Mouse (Mus musculus) intestine, embryonic 16.5 days (tissue): ENCODE measurements at regions not wholly inside any gene's neighbourhood (a gene's known extent, or its start where the extent isn't known, plus 50 kb on each side); places are given as distances from the start of the nearest gene placed in this dataset.

Experiments used
- ATAC-seq: fragments of 200-750 bp; cut with Nextera tagmentation; 2 replicates; pipeline ENCODE4 v1.8.0; 2017; ENCODE audit warnings: moderate TSS enrichment, moderate library complexity
- H3K27ac ChIP-seq: fragments of 300-500 bp; sonication (generic); 2 replicates; pipeline ENCODE4 v1.5.1; 2014; ENCODE audit warnings: mild to moderate bottlenecking, low read length
- H3K27me3 ChIP-seq: fragments of 300-500 bp; sonication (generic); replicated peaks from 2 replicates; pipeline ENCODE4 v1.6.1; 2014; ENCODE audit warnings: low read length, control low read depth, mixed read lengths; ENCODE audit not compliant: control insufficient read depth, insufficient read depth
- H3K36me3 ChIP-seq: fragments of 300-500 bp; sonication (generic); 2 replicates; pipeline ENCODE4 v1.6.1; 2014; ENCODE audit warnings: low read length, control low read depth; ENCODE audit not compliant: control insufficient read depth, insufficient read depth
- H3K4me1 ChIP-seq: fragments of 300-500 bp; sonication (generic); 2 replicates; pipeline ENCODE4 v1.6.1; 2014; ENCODE audit warnings: low read length, control low read depth, mixed read lengths; ENCODE audit not compliant: control insufficient read depth, insufficient read depth
- H3K4me2 ChIP-seq: fragments of 300-500 bp; sonication (generic); 2 replicates; pipeline ENCODE4 v1.6.1; 2014; ENCODE audit warnings: low read depth, low read length, control low read depth
- H3K4me3 ChIP-seq: fragments of 300-500 bp; sonication (generic); 2 replicates; pipeline ENCODE4 v1.5.1; 2014; ENCODE audit warnings: mild to moderate bottlenecking, low read length
- H3K9ac ChIP-seq: fragments of 300-500 bp; sonication (generic); 2 replicates; pipeline ENCODE4 v1.6.1; 2014; ENCODE audit warnings: low read depth, low read length
- H3K9me3 ChIP-seq: fragments of 300-500 bp; sonication (generic); 2 replicates; pipeline ENCODE4 v1.6.1; 2016; ENCODE audit warnings: low read length, control low read depth; ENCODE audit not compliant: control insufficient read depth
- WGBS: fragments of 180-500 bp; shearing (Covaris S2); extraction: QIAGEN DNeasy Blood & Tissue Kit; methylation state at CpG from one replicate; pipeline ENCODE4 v1.1.7; 2014; 5-methylcytosine and 5-hydroxymethylcytosine counted together

GRCm38 (mm10) chr12:105927210-105927609 is 82.8 kb upstream of the Vrk1 start:
- Histone ChIP-seq H3K27me3 (no peaks in the 10 kb centered on the region), H3K4me3 (no peak overlapping the region), H3K27ac (no peak overlapping the region), H3K36me3 (no peaks in the 10 kb centered on the region), H3K9me3 (no peaks in the 10 kb centered on the region), H3K4me2 (no peak overlapping the region), H3K4me1 (no peaks in the 10 kb centered on the region), H3K9ac (no peak overlapping the region)
- no peak for ATAC-seq
- 93% methylated on average over 7 of the region's 7 CpGs for WGBS

GRCm38 (mm10) chr12:105929456-105929921 is 80.5 kb upstream of the Vrk1 start:
- H3K27me3 ChIP-seq, result no peaks in the 10 kb centered on the region
- WGBS, result 43% methylated on average over 12 of the region's 12 CpGs
- H3K4me2 ChIP-seq, result no peak overlapping the region
- H3K4me1 ChIP-seq, result no peaks in the 10 kb centered on the region
- no peaks in the 10 kb centered on the region for H3K36me3 ChIP-seq
- H3K9ac ChIP-seq, result no peak overlapping the region
- no peak overlapping the region for H3K4me3 ChIP-seq
- no peak overlapping the region for H3K27ac ChIP-seq
- 0 out of 2 replicates have a peak, but pooled peaks cover 5% of the 10 kb centered on the region for H3K9me3 ChIP-seq
- no peak for ATAC-seq

GRCm38 (mm10) chr12:105935441-105935880 is 74.6 kb upstream of the Vrk1 start:
- Histone ChIP-seq H3K9me3 (0 out of 2 replicates have a peak, but pooled peaks cover 5% of the 10 kb centered on the region), H3K4me2 (peak overlapping the region; percentile 59), H3K27me3 (0 out of 2 replicates have a peak, but pooled peaks cover 2% of the 10 kb centered on the region), H3K9ac (no peak overlapping the region; the same call in 1 of the 2 replicates), H3K4me1 (no peaks in the 10 kb centered on the region), H3K27ac (no peak overlapping the region), H3K36me3 (no peaks in the 10 kb centered on the region), H3K4me3 (peak overlapping the region; percentile 34)
- no peak for ATAC-seq
- 4% methylated on average over 21 of the region's 22 CpGs for WGBS

- H3K4me3 ChIP-seq, result no peak overlapping the region
- H3K9ac ChIP-seq, result no peak overlapping the region
- H3K27ac ChIP-seq, result no peak overlapping the region
- no peak overlapping the region for H3K4me2 ChIP-seq
- no peaks in the 10 kb centered on the region for H3K36me3 ChIP-seq
- H3K27me3 ChIP-seq, result 0 out of 2 replicates have a peak, but pooled peaks cover 2% of the 10 kb centered on the region
- no peaks in the 10 kb centered on the region for H3K4me1 ChIP-seq
- 78% methylated on average over 18 of the region's 18 CpGs for WGBS
- H3K9me3 ChIP-seq, result 0 out of 2 replicates have a peak, but pooled peaks cover 5% of the 10 kb centered on the region
- ATAC-seq, result no peak
Measured at GRCm38 (mm10) chr12:105936812-105937530, 73.1 kb upstream of the Vrk1 start.

- Histone ChIP-seq H3K4me3 (no peak overlapping the region), H3K36me3 (no peaks in the 10 kb centered on the region), H3K9ac (no peak overlapping the region), H3K9me3 (no peaks in the 10 kb centered on the region), H3K27ac (no peak overlapping the region), H3K4me1 (no peaks in the 10 kb centered on the region), H3K27me3 (no peaks in the 10 kb centered on the region), H3K4me2 (no peak overlapping the region)
- ATAC-seq, result no peak
- 72% methylated on average over 20 of the region's 20 CpGs for WGBS
Measured at GRCm38 (mm10) chr12:105942136-105943076, 67.6 kb upstream of the Vrk1 start.

- H3K9ac ChIP-seq, result no peak overlapping the region
- no peak overlapping the region for H3K4me2 ChIP-seq
- no peaks in the 10 kb centered on the region for H3K4me1 ChIP-seq
- no peak for ATAC-seq
- H3K4me3 ChIP-seq, result no peak overlapping the region
- no peaks in the 10 kb centered on the region for H3K9me3 ChIP-seq
- H3K36me3 ChIP-seq, result no peaks in the 10 kb centered on the region
- 84% methylated on average over 8 of the region's 8 CpGs for WGBS
- no peak overlapping the region for H3K27ac ChIP-seq
- no peaks in the 10 kb centered on the region for H3K27me3 ChIP-seq
Measured at GRCm38 (mm10) chr12:105943077-105943433, 67.0 kb upstream of the Vrk1 start.

- ATAC-seq, result no peak
- Histone ChIP-seq H3K4me3 (no peak overlapping the region), H3K9me3 (no peaks in the 10 kb centered on the region), H3K27ac (no peak overlapping the region), H3K36me3 (no peaks in the 10 kb centered on the region), H3K4me1 (no peaks in the 10 kb centered on the region), H3K27me3 (no peaks in the 10 kb centered on the region), H3K4me2 (no peak overlapping the region), H3K9ac (no peak overlapping the region)
- WGBS, result 63% methylated on average over 5 of the region's 5 CpGs
Measured at GRCm38 (mm10) chr12:105947332-105947731, 62.7 kb upstream of the Vrk1 start.

- Histone ChIP-seq H3K4me3 (no peak overlapping the region), H3K4me1 (no peaks in the 10 kb centered on the region), H3K27me3 (no peaks in the 10 kb centered on the region), H3K27ac (no peak overlapping the region), H3K9ac (no peak overlapping the region), H3K9me3 (no peaks in the 10 kb centered on the region), H3K4me2 (no peak overlapping the region), H3K36me3 (no peaks in the 10 kb centered on the region)
- no peak for ATAC-seq
- WGBS, result 75% methylated on average over 2 of the region's 2 CpGs
Measured at GRCm38 (mm10) chr12:105948322-105948721, 61.7 kb upstream of the Vrk1 start.

- H3K9me3 ChIP-seq, result no peaks in the 10 kb centered on the region
- no peak overlapping the region for H3K4me3 ChIP-seq
- peak; percentile 70 for ATAC-seq
- H3K27ac ChIP-seq, result no peak overlapping the region
- peaks cover 2% of the 10 kb centered on the region; the same call in 1 of the 2 replicates for H3K27me3 ChIP-seq
- no peaks in the 10 kb centered on the region for H3K36me3 ChIP-seq
- 68% methylated on average over 1 of the region's 1 CpGs for WGBS
- no peak overlapping the region for H3K9ac ChIP-seq
- H3K4me1 ChIP-seq, result peaks cover 1% of the 10 kb centered on the region; the same call in 1 of the 2 replicates
- no peak overlapping the region for H3K4me2 ChIP-seq
Measured at GRCm38 (mm10) chr12:105955764-105956290, 54.2 kb upstream of the Vrk1 start.
